Mouse (Mus musculus) hindbrain, embryonic 11.5 days (tissue): ENCODE measurements around the gene Slc27a2. TPM values are rescaled to one million over a fixed set of nuclear protein-coding genes. Genes with fewer than 3 reads are reported as not detected.

Source experiments
- ATAC-seq: fragments of 200-750 bp; cut with Nextera tagmentation; 2 replicates; pipeline ENCODE4 v1.8.0; 2017; ENCODE audit warnings: mild to moderate bottlenecking, moderate TSS enrichment, moderate library complexity; ENCODE audit not compliant: low FRiP score
- DNase-seq: peaks from one replicate; pipeline ENCODE4 v3.0.0-alpha.2; 2015; ENCODE audit warnings: low spot score
- H3K27ac ChIP-seq: fragments of 300-500 bp; sonication (generic); 2 replicates; pipeline ENCODE4 v1.5.1; 2014; ENCODE audit warnings: mild to moderate bottlenecking, low read depth, low read length
- H3K27me3 ChIP-seq: fragments of 300-500 bp; sonication (generic); 2 replicates; pipeline ENCODE4 v1.6.1; 2014; ENCODE audit warnings: mild to moderate bottlenecking, low read length, moderate library complexity, mixed read lengths; ENCODE audit not compliant: control insufficient read depth, insufficient read depth
- H3K36me3 ChIP-seq: fragments of 300-500 bp; sonication (generic); 2 replicates; pipeline ENCODE4 v1.6.1; 2014; ENCODE audit warnings: mild to moderate bottlenecking, low read length, moderate library complexity, mixed read lengths; ENCODE audit not compliant: control insufficient read depth, insufficient read depth
- H3K4me1 ChIP-seq: fragments of 300-500 bp; sonication (generic); replicated peaks from 2 replicates; pipeline ENCODE4 v1.6.1; 2014; ENCODE audit warnings: low read length, mixed read lengths; ENCODE audit not compliant: control insufficient read depth, insufficient read depth
- H3K4me2 ChIP-seq: fragments of 300-500 bp; sonication (generic); replicated peaks from 2 replicates; pipeline ENCODE4 v1.6.1; 2014; ENCODE audit warnings: mild to moderate bottlenecking, low read depth, low read length
- H3K4me3 ChIP-seq: fragments of 300-500 bp; sonication (generic); 2 replicates; pipeline ENCODE4 v1.5.1; 2014; ENCODE audit warnings: low read depth, low read length
- H3K9ac ChIP-seq: fragments of 300-500 bp; sonication (generic); 2 replicates; pipeline ENCODE4 v1.6.1; 2014; ENCODE audit warnings: low read depth, low read length
- H3K9me3 ChIP-seq: fragments of 300-500 bp; sonication (generic); 2 replicates; pipeline ENCODE4 v1.6.1; 2016; ENCODE audit warnings: low read length; ENCODE audit not compliant: control insufficient read depth
- WGBS: fragments of 180-500 bp; shearing (Covaris S2); extraction: QIAGEN DNeasy Blood & Tissue Kit; methylation state at CpG from one replicate; pipeline ENCODE4 v1.1.7; 2014; 5-methylcytosine and 5-hydroxymethylcytosine counted together
- polyA plus RNA-seq: library from polyadenylated mRNA; unstranded; fragments of >200 nt; fragmentation: Nextera tagmentation; extraction: Ambion mirVana; gene quantifications from 2 replicates; pipeline ENCODE4 v1.2.1, GENCODE M21; 2014

Gene Slc27a2
- polyA plus RNA-seq, 1 experiment from 2014 or later = 0.51 TPM

GRCm38 (mm10) chr2:126572747-126573146 lies 20.5 kb downstream of the Slc27a2 start:
- no peak for ATAC-seq
- no peaks in the 10 kb centered on the region for H3K4me1 ChIP-seq
- H3K4me3 ChIP-seq = no peak overlapping the region

GRCm38 (mm10) chr2:126575391-126576176 lies 23.4 kb downstream of the Slc27a2 start:
- Histone ChIP-seq H3K4me3 (no peak overlapping the region), H3K27me3 (no peaks in the 10 kb centered on the region), H3K9me3 (no peaks in the 10 kb centered on the region), H3K4me2 (no peak overlapping the region), H3K27ac (no peak overlapping the region), H3K9ac (no peak overlapping the region), H3K4me1 (no peaks in the 10 kb centered on the region), H3K36me3 (no peaks in the 10 kb centered on the region)
- 82% methylated on average over 11 of the region's 11 CpGs for WGBS
- DNase-seq = no peak
- no peak for ATAC-seq

More at GRCm38 (mm10) chr2:126572747-126573146, 20.5 kb downstream of the Slc27a2 start:
- no peaks in the 10 kb centered on the region for H3K36me3 ChIP-seq
- WGBS = 82% methylated on average over 4 of the region's 4 CpGs
- H3K4me2 ChIP-seq = no peak overlapping the region
- H3K9ac ChIP-seq = no peak overlapping the region
- no peak overlapping the region for H3K27ac ChIP-seq
- DNase-seq = no peak
- H3K9me3 ChIP-seq = no peaks in the 10 kb centered on the region
- no peaks in the 10 kb centered on the region for H3K27me3 ChIP-seq

GRCm38 (mm10) chr2:126577362-126577761 lies 25.2 kb downstream of the Slc27a2 start:
- H3K36me3 ChIP-seq = no peaks in the 10 kb centered on the region
- H3K27ac ChIP-seq = no peak overlapping the region
- 89% methylated on average over 5 of the region's 5 CpGs for WGBS
- H3K4me2 ChIP-seq = no peak overlapping the region
- DNase-seq = no peak
- H3K4me1 ChIP-seq = no peaks in the 10 kb centered on the region
- no peaks in the 10 kb centered on the region for H3K9me3 ChIP-seq
- no peak overlapping the region for H3K4me3 ChIP-seq
- no peak overlapping the region for H3K9ac ChIP-seq
- no peak for ATAC-seq
- no peaks in the 10 kb centered on the region for H3K27me3 ChIP-seq

- H3K4me3 ChIP-seq = no peak overlapping the region
- no peak overlapping the region for H3K4me2 ChIP-seq
- no peaks in the 10 kb centered on the region for H3K27me3 ChIP-seq
- DNase-seq = no peak
- ATAC-seq = no peak
- no peaks in the 10 kb centered on the region for H3K4me1 ChIP-seq
- H3K9me3 ChIP-seq = no peaks in the 10 kb centered on the region
- WGBS = 89% methylated on average over 1 of the region's 1 CpGs
- H3K9ac ChIP-seq = no peak overlapping the region
- no peaks in the 10 kb centered on the region for H3K36me3 ChIP-seq
- H3K27ac ChIP-seq = no peak overlapping the region
Observed at GRCm38 (mm10) chr2:126579282-126579681, 27.1 kb downstream of the Slc27a2 start.

- ATAC-seq = no peak
- H3K9ac ChIP-seq = no peak overlapping the region
- H3K4me2 ChIP-seq = no peak overlapping the region
- no peak overlapping the region for H3K4me3 ChIP-seq
- no peaks in the 10 kb centered on the region for H3K9me3 ChIP-seq
- no peaks in the 10 kb centered on the region for H3K4me1 ChIP-seq
- H3K27me3 ChIP-seq = no peaks in the 10 kb centered on the region
- 75% methylated on average over 6 of the region's 6 CpGs for WGBS
- no peak overlapping the region for H3K27ac ChIP-seq
- no peaks in the 10 kb centered on the region for H3K36me3 ChIP-seq
- DNase-seq = no peak
Observed at GRCm38 (mm10) chr2:126583960-126584359, 31.8 kb downstream of the Slc27a2 start.

- Histone ChIP-seq H3K4me1 (no peaks in the 10 kb centered on the region), H3K9me3 (no peaks in the 10 kb centered on the region), H3K4me2 (no peak overlapping the region), H3K27ac (no peak overlapping the region), H3K9ac (no peak overlapping the region), H3K36me3 (no peaks in the 10 kb centered on the region), H3K4me3 (no peak overlapping the region), H3K27me3 (no peaks in the 10 kb centered on the region)
- no peak for ATAC-seq
- WGBS = 86% methylated on average over 8 of the region's 8 CpGs
- DNase-seq = no peak
Observed at GRCm38 (mm10) chr2:126584621-126585369, 32.6 kb downstream of the Slc27a2 start.

- Histone ChIP-seq H3K4me2 (no peak overlapping the region), H3K9me3 (no peaks in the 10 kb centered on the region), H3K27ac (no peak overlapping the region), H3K4me3 (no peak overlapping the region), H3K9ac (no peak overlapping the region), H3K36me3 (no peaks in the 10 kb centered on the region), H3K4me1 (no peaks in the 10 kb centered on the region), H3K27me3 (no peaks in the 10 kb centered on the region)
- WGBS = 90% methylated on average over 3 of the region's 3 CpGs
- ATAC-seq = no peak
- DNase-seq = no peak
Observed at GRCm38 (mm10) chr2:126587468-126587867, 35.3 kb downstream of the Slc27a2 start.

- Histone ChIP-seq H3K9me3 (no peaks in the 10 kb centered on the region), H3K4me2 (no peak overlapping the region), H3K27ac (no peak overlapping the region), H3K9ac (no peak overlapping the region), H3K27me3 (no peaks in the 10 kb centered on the region), H3K4me3 (no peak overlapping the region), H3K4me1 (no peaks in the 10 kb centered on the region), H3K36me3 (no peaks in the 10 kb centered on the region)
- 92% methylated on average over 4 of the region's 4 CpGs for WGBS
- DNase-seq = no peak
- ATAC-seq = no peak
Observed at GRCm38 (mm10) chr2:126591304-126591703, 39.1 kb downstream of the Slc27a2 start.
